Mouse (Mus musculus) hindbrain, embryonic 11.5 days (tissue): Measurements from ENCODE around the gene Clock. TPM values are rescaled to one million over a fixed set of nuclear protein-coding genes. Genes with fewer than 3 reads are reported as not detected.

ENCODE experiments used
- ATAC-seq: fragments of 200-750 bp; cut with Nextera tagmentation; 2 replicates; pipeline ENCODE4 v1.8.0; 2017; ENCODE audit warnings: mild to moderate bottlenecking, moderate TSS enrichment, moderate library complexity; ENCODE audit not compliant: low FRiP score
- DNase-seq: peaks from one replicate; pipeline ENCODE4 v3.0.0-alpha.2; 2015; ENCODE audit warnings: low spot score
- H3K27ac ChIP-seq: fragments of 300-500 bp; sonication (generic); 2 replicates; pipeline ENCODE4 v1.5.1; 2014; ENCODE audit warnings: mild to moderate bottlenecking, low read depth, low read length
- H3K27me3 ChIP-seq: fragments of 300-500 bp; sonication (generic); 2 replicates; pipeline ENCODE4 v1.6.1; 2014; ENCODE audit warnings: mild to moderate bottlenecking, low read length, moderate library complexity, mixed read lengths; ENCODE audit not compliant: control insufficient read depth, insufficient read depth
- H3K36me3 ChIP-seq: fragments of 300-500 bp; sonication (generic); 2 replicates; pipeline ENCODE4 v1.6.1; 2014; ENCODE audit warnings: mild to moderate bottlenecking, low read length, moderate library complexity, mixed read lengths; ENCODE audit not compliant: control insufficient read depth, insufficient read depth
- H3K4me1 ChIP-seq: fragments of 300-500 bp; sonication (generic); replicated peaks from 2 replicates; pipeline ENCODE4 v1.6.1; 2014; ENCODE audit warnings: low read length, mixed read lengths; ENCODE audit not compliant: control insufficient read depth, insufficient read depth
- H3K4me2 ChIP-seq: fragments of 300-500 bp; sonication (generic); replicated peaks from 2 replicates; pipeline ENCODE4 v1.6.1; 2014; ENCODE audit warnings: mild to moderate bottlenecking, low read depth, low read length
- H3K4me3 ChIP-seq: fragments of 300-500 bp; sonication (generic); 2 replicates; pipeline ENCODE4 v1.5.1; 2014; ENCODE audit warnings: low read depth, low read length
- H3K9ac ChIP-seq: fragments of 300-500 bp; sonication (generic); 2 replicates; pipeline ENCODE4 v1.6.1; 2014; ENCODE audit warnings: low read depth, low read length
- H3K9me3 ChIP-seq: fragments of 300-500 bp; sonication (generic); 2 replicates; pipeline ENCODE4 v1.6.1; 2016; ENCODE audit warnings: low read length; ENCODE audit not compliant: control insufficient read depth
- WGBS: fragments of 180-500 bp; shearing (Covaris S2); extraction: QIAGEN DNeasy Blood & Tissue Kit; methylation state at CpG from one replicate; pipeline ENCODE4 v1.1.7; 2014; 5-methylcytosine and 5-hydroxymethylcytosine counted together
- polyA plus RNA-seq: library from polyadenylated mRNA; unstranded; fragments of >200 nt; fragmentation: Nextera tagmentation; extraction: Ambion mirVana; gene quantifications from 2 replicates; pipeline ENCODE4 v1.2.1, GENCODE M21; 2014

Clock gene
- polyA plus RNA-seq, 1 experiment from 2014 or later, result 16.6 TPM

DNA sequence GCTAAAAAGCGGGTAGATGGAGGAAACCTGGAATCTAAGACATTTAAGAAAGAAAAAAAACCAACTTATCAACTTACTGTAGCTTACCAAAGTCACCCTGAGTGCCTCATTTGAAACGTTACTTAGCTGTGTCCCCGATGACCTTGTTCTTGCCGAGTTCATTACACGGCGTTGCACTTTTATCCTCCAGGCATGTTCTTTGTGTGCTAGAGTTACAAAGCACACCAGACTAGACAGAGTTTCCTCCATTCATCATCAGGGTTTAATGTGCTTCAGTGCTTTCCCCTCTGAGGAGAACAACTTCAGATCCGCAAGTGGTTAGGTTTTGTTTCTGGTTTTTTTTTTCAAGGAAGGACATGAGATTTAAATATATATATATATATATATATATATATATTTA, 139.8 kb downstream of the Clock start:
- H3K4me2 ChIP-seq, result no peak overlapping the region
- ATAC-seq (no peak), DNase-seq (no peak)
- no peak overlapping the region for H3K27ac ChIP-seq
- no peak overlapping the region for H3K4me3 ChIP-seq
- no peaks in the 10 kb centered on the region for H3K9me3 ChIP-seq
- no peak overlapping the region for H3K9ac ChIP-seq
- no peaks in the 10 kb centered on the region for H3K27me3 ChIP-seq
- no peaks in the 10 kb centered on the region for H3K36me3 ChIP-seq
- H3K4me1 ChIP-seq, result no peaks in the 10 kb centered on the region
- 64% methylated on average over 7 of the region's 7 CpGs for WGBS

GRCm38 (mm10) chr5:76163828-76164390, 140.7 kb downstream of the Clock start:
- Histone ChIP-seq H3K36me3 (no peaks in the 10 kb centered on the region), H3K4me2 (no peak overlapping the region), H3K4me1 (no peaks in the 10 kb centered on the region), H3K9ac (no peak overlapping the region), H3K9me3 (no peaks in the 10 kb centered on the region), H3K27ac (no peak overlapping the region), H3K4me3 (no peak overlapping the region), H3K27me3 (no peaks in the 10 kb centered on the region)
- WGBS, result 37% methylated on average over 4 of the region's 4 CpGs
- ATAC-seq, result no peak
- no peak for DNase-seq

DNA sequence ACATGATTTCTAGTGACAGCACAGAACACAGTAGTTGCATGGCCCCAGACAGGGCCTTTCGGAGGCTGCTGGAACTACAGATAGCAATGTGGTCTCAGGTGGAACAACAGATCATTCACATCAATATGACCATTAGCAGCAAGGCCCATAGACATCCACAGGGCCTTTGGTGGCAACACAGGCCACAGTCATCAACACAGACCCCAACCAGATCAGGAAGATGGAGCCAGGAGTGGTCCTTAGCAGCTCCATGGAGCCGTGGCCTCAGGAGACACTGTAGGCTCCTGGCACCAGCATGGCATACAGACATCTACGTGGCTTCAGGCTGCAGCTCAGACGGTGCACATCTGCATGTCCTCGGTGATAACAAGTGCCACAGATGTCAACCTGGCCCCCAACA, 141.7 kb downstream of the Clock start:
- ATAC-seq (no peak), DNase-seq (no peak)
- H3K36me3 ChIP-seq, result no peaks in the 10 kb centered on the region
- H3K9ac ChIP-seq, result no peak overlapping the region
- H3K4me3 ChIP-seq, result no peak overlapping the region
- no peak overlapping the region for H3K4me2 ChIP-seq
- no peaks in the 10 kb centered on the region for H3K27me3 ChIP-seq
- 88% methylated on average over 5 of the region's 5 CpGs for WGBS
- no peaks in the 10 kb centered on the region for H3K9me3 ChIP-seq
- no peaks in the 10 kb centered on the region for H3K4me1 ChIP-seq
- no peak overlapping the region for H3K27ac ChIP-seq

DNA sequence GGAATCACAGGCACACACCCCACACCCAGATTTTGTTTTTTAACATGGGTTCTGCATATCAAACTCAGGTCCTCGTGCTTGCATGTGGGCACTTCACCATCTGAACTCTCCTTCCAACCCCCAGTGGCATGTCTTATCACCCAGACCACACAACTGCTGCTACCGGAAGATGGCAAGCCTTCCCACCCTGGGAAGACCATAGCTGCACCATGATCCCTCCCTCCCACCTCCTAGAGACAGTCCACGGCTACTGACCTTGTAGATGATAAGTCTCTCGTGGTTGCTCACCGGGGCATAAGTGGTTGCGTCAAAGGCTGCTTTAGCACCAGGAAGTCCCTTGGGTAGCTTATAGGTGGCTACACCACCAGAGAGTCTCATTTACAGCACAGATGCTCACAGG, 143.1 kb downstream of the Clock start:
- no peaks in the 10 kb centered on the region for H3K4me1 ChIP-seq
- no peak overlapping the region for H3K27ac ChIP-seq
- no peak for ATAC-seq
- H3K4me3 ChIP-seq, result no peak overlapping the region
- H3K27me3 ChIP-seq, result no peaks in the 10 kb centered on the region
- no peak overlapping the region for H3K9ac ChIP-seq
- H3K9me3 ChIP-seq, result no peaks in the 10 kb centered on the region
- H3K4me2 ChIP-seq, result no peak overlapping the region
- DNase-seq, result no peak
- no peaks in the 10 kb centered on the region for H3K36me3 ChIP-seq
- 95% methylated on average over 6 of the region's 6 CpGs for WGBS

DNA sequence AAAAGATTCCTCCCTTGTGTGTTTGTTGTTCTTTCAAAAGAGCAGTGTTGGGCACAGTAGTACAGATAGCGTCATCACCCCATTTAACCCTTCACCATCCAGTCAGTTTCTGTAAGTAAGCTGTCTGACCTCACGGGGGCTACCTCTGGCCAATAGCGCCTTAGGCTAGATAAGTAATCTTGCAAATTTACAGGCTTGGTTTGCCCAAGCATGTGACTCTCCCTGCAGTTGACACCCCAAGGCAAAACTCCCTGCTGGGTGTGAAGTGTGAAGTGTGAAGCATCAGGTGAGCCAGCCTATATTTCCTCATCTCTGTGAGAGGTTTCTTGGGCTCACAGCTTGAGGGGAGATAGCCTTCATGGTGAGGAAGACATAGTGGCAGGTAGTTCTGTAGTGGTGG, 144.5 kb downstream of the Clock start:
- Histone ChIP-seq H3K4me3 (no peak overlapping the region), H3K9me3 (no peaks in the 10 kb centered on the region), H3K4me2 (no peak overlapping the region), H3K36me3 (no peaks in the 10 kb centered on the region), H3K27me3 (no peaks in the 10 kb centered on the region), H3K4me1 (no peaks in the 10 kb centered on the region), H3K27ac (no peak overlapping the region), H3K9ac (no peak overlapping the region)
- ATAC-seq (no peak), DNase-seq (no peak)
- WGBS, result 68% methylated on average over 3 of the region's 3 CpGs

Other genes starting within 250 kb of the Clock start
- 16.1 and 16.7 TPM in 2 replicates for gene Srd5a3, start 164.5 kb downstream of the Clock start, polyA plus RNA-seq
- 97.0 and 105 TPM in 2 replicates for gene Tmem165, start 120.9 kb downstream of the Clock start, polyA plus RNA-seq
- not detected in 2 replicates for gene Pdcl2, start 26.4 kb upstream of the Clock start, polyA plus RNA-seq
- not detected in 2 replicates for gene Nmu, start 59.0 kb upstream of the Clock start, polyA plus RNA-seq
- 1.6 and 7.1 TPM in 2 replicates for gene Gm7271, start 179.2 kb upstream of the Clock start, polyA plus RNA-seq
- 53.6 and 60.7 TPM in 2 replicates for gene Exoc1, start 224.5 kb upstream of the Clock start, polyA plus RNA-seq